Mouse (Mus musculus): ENCODE data around the gene Otop2. TPM values are rescaled to one million over a fixed set of nuclear protein-coding genes. Genes with fewer than 3 reads are reported as not detected.
A peak's percentile ranks its signal among the peaks of the same experiment; 100 is the strongest.

Gene Otop2
- polyA plus RNA-seq, 1 experiment from 2014 or later = not detected

- Histone ChIP-seq H3K4me2 (ENCODE audit: low read length) (peak overlapping the region; percentile 82), H3K9ac (ENCODE audit: low read length) (peak overlapping the region; percentile 65), H3K27ac (replicated peaks in 1 of 2; ENCODE audit: control insufficient read depth in 1 of 2, insufficient read depth in 1 of 2, low read depth in 2 of 2, low read length in 2 of 2) (peak overlapping the region in 1 of 2 experiments; percentile 31; a peak in 1 of 4 replicates), H3K4me1 (ENCODE audit: control insufficient read depth in 2 of 2, insufficient read depth in 2 of 2, low read length in 2 of 2) (peaks cover 9% of the 10 kb centered on the region in 2 experiments), H3K27me3 (ENCODE audit: control insufficient read depth, insufficient read depth, low read length) (peaks cover 22% of the 10 kb centered on the region; the same call in 1 of the 2 replicates), H3K4me3 (ENCODE audit: control insufficient read depth in 1 of 2, insufficient read depth in 1 of 2, low read depth in 1 of 2, low read length in 2 of 2) (peak overlapping the region; percentile 38 to 39), H3K36me3 (ENCODE audit: control insufficient read depth, insufficient read depth, low read length) (no peaks in the 10 kb centered on the region), H3K9me3 (ENCODE audit: control insufficient read depth, low read length) (no peaks in the 10 kb centered on the region)
- 0 out of 2 replicates have a peak, but pooled peaks have one; percentile 18 for ATAC-seq (ENCODE audit: insufficient number of reproducible peaks, insufficient read depth, low FRiP score, low read depth)
- WGBS = 2% methylated on average over 30 of the region's 30 CpGs
Observed at GRCm38 (mm10) chr11:115373805-115374694, 67.1 kb downstream of the Otop2 start.

- H3K4me1 ChIP-seq (ENCODE audit: control insufficient read depth in 2 of 2, insufficient read depth in 2 of 2, low read length in 2 of 2) = peaks cover 9% of the 10 kb centered on the region in 2 experiments
- WGBS = 46% methylated on average over 12 of the region's 12 CpGs
- peak overlapping the region; percentile 82 for H3K4me2 ChIP-seq (ENCODE audit: low read length)
- peaks cover 22% of the 10 kb centered on the region; the same call in 1 of the 2 replicates for H3K27me3 ChIP-seq (ENCODE audit: control insufficient read depth, insufficient read depth, low read length)
- H3K36me3 ChIP-seq (ENCODE audit: control insufficient read depth, insufficient read depth, low read length) = no peaks in the 10 kb centered on the region
- H3K27ac ChIP-seq (replicated peaks in 1 of 2; ENCODE audit: control insufficient read depth in 1 of 2, insufficient read depth in 1 of 2, low read depth in 2 of 2, low read length in 2 of 2) = no peak overlapping the region
- no peaks in the 10 kb centered on the region for H3K9me3 ChIP-seq (ENCODE audit: control insufficient read depth, low read length)
- H3K9ac ChIP-seq (ENCODE audit: low read length) = no peak overlapping the region
- peak overlapping the region in 1 of 2 experiments; percentile 38; a peak in 2 of 4 replicates for H3K4me3 ChIP-seq (ENCODE audit: control insufficient read depth in 1 of 2, insufficient read depth in 1 of 2, low read depth in 1 of 2, low read length in 2 of 2)
- ATAC-seq (ENCODE audit: insufficient number of reproducible peaks, insufficient read depth, low FRiP score, low read depth) = no peak; the same call in 1 of the 2 replicates
Observed at GRCm38 (mm10) chr11:115374695-115375425, 67.9 kb downstream of the Otop2 start.

- 56% methylated on average over 7 of the region's 7 CpGs for WGBS
- Histone ChIP-seq H3K9ac (ENCODE audit: low read length) (no peak overlapping the region), H3K27ac (replicated peaks in 1 of 2; ENCODE audit: control insufficient read depth in 1 of 2, insufficient read depth in 1 of 2, low read depth in 2 of 2, low read length in 2 of 2) (no peak overlapping the region), H3K4me2 (ENCODE audit: low read length) (no peak overlapping the region), H3K4me1 (ENCODE audit: control insufficient read depth in 2 of 2, insufficient read depth in 2 of 2, low read length in 2 of 2) (peaks cover 11 to 15% of the 10 kb centered on the region in 2 experiments), H3K36me3 (ENCODE audit: control insufficient read depth, insufficient read depth, low read length) (no peaks in the 10 kb centered on the region), H3K27me3 (ENCODE audit: control insufficient read depth, insufficient read depth, low read length) (peaks cover 17% of the 10 kb centered on the region; the same call in 1 of the 2 replicates), H3K9me3 (ENCODE audit: control insufficient read depth, low read length) (no peaks in the 10 kb centered on the region), H3K4me3 (ENCODE audit: control insufficient read depth in 1 of 2, insufficient read depth in 1 of 2, low read depth in 1 of 2, low read length in 2 of 2) (no peak overlapping the region)
- ATAC-seq (ENCODE audit: insufficient number of reproducible peaks, insufficient read depth, low FRiP score, low read depth) = no peak
Observed at GRCm38 (mm10) chr11:115376722-115377121, 69.8 kb downstream of the Otop2 start.

- peaks cover 17% of the 10 kb centered on the region; the same call in 1 of the 2 replicates for H3K27me3 ChIP-seq (ENCODE audit: control insufficient read depth, insufficient read depth, low read length)
- 78% methylated on average over 4 of the region's 4 CpGs for whole genome bisulfite sequencing
- peaks cover 11 to 15% of the 10 kb centered on the region in 2 experiments for H3K4me1 ChIP-seq (ENCODE audit: control insufficient read depth in 2 of 2, insufficient read depth in 2 of 2, low read length in 2 of 2)
- no peak overlapping the region for H3K4me3 ChIP-seq (ENCODE audit: control insufficient read depth in 1 of 2, insufficient read depth in 1 of 2, low read depth in 1 of 2, low read length in 2 of 2)
- H3K9me3 ChIP-seq (ENCODE audit: control insufficient read depth, low read length) = no peaks in the 10 kb centered on the region
- no peaks in the 10 kb centered on the region for H3K36me3 ChIP-seq (ENCODE audit: control insufficient read depth, insufficient read depth, low read length)
- ATAC-seq (ENCODE audit: insufficient number of reproducible peaks, insufficient read depth, low FRiP score, low read depth) = no peak
- H3K4me2 ChIP-seq (ENCODE audit: low read length) = no peak overlapping the region
- no peak overlapping the region for H3K27ac ChIP-seq (replicated peaks in 1 of 2; ENCODE audit: control insufficient read depth in 1 of 2, insufficient read depth in 1 of 2, low read depth in 2 of 2, low read length in 2 of 2)
- no peak overlapping the region for H3K9ac ChIP-seq (ENCODE audit: low read length)
Observed at GRCm38 (mm10) chr11:115377254-115377653, 70.3 kb downstream of the Otop2 start.

- ATAC-seq (ENCODE audit: insufficient number of reproducible peaks, insufficient read depth, low FRiP score, low read depth) = no peak
- Histone ChIP-seq H3K4me3 (ENCODE audit: control insufficient read depth in 1 of 2, insufficient read depth in 1 of 2, low read depth in 1 of 2, low read length in 2 of 2) (no peak overlapping the region), H3K9me3 (ENCODE audit: control insufficient read depth, low read length) (no peaks in the 10 kb centered on the region), H3K9ac (ENCODE audit: low read length) (no peak overlapping the region), H3K4me1 (ENCODE audit: control insufficient read depth in 2 of 2, insufficient read depth in 2 of 2, low read length in 2 of 2) (peaks cover 11 to 20% of the 10 kb centered on the region in 2 experiments), H3K27me3 (ENCODE audit: control insufficient read depth, insufficient read depth, low read length) (peaks cover 19% of the 10 kb centered on the region; the same call in 1 of the 2 replicates), H3K27ac (replicated peaks in 1 of 2; ENCODE audit: control insufficient read depth in 1 of 2, insufficient read depth in 1 of 2, low read depth in 2 of 2, low read length in 2 of 2) (no peak overlapping the region), H3K36me3 (ENCODE audit: control insufficient read depth, insufficient read depth, low read length) (no peaks in the 10 kb centered on the region), H3K4me2 (ENCODE audit: low read length) (no peak overlapping the region)
- WGBS = 86% methylated on average over 7 of the region's 7 CpGs
Observed at GRCm38 (mm10) chr11:115377854-115378253, 70.9 kb downstream of the Otop2 start.

GRCm38 (mm10) chr11:115381276-115381675, 74.3 kb downstream of the Otop2 start:
- WGBS = 11% methylated on average over 9 of the region's 9 CpGs
- H3K36me3 ChIP-seq (ENCODE audit: control insufficient read depth, insufficient read depth, low read length) = no peaks in the 10 kb centered on the region
- peak overlapping the region; percentile 74 to 79 for H3K4me3 ChIP-seq (ENCODE audit: control insufficient read depth in 1 of 2, insufficient read depth in 1 of 2, low read depth in 1 of 2, low read length in 2 of 2)
- H3K4me2 ChIP-seq (ENCODE audit: low read length) = peak overlapping the region; percentile 76
- H3K9ac ChIP-seq (ENCODE audit: low read length) = peak overlapping the region; percentile 86
- no peaks in the 10 kb centered on the region for H3K9me3 ChIP-seq (ENCODE audit: control insufficient read depth, low read length)
- H3K4me1 ChIP-seq (ENCODE audit: control insufficient read depth in 2 of 2, insufficient read depth in 2 of 2, low read length in 2 of 2) = peaks cover 18 to 34% of the 10 kb centered on the region in 2 experiments
- H3K27ac ChIP-seq (replicated peaks in 1 of 2; ENCODE audit: control insufficient read depth in 1 of 2, insufficient read depth in 1 of 2, low read depth in 2 of 2, low read length in 2 of 2) = peak overlapping the region; percentile 28 to 68; a peak in 3 of 4 replicates
- H3K27me3 ChIP-seq (ENCODE audit: control insufficient read depth, insufficient read depth, low read length) = peaks cover 6% of the 10 kb centered on the region; the same call in 1 of the 2 replicates
- ATAC-seq (ENCODE audit: insufficient number of reproducible peaks, insufficient read depth, low FRiP score, low read depth) = no peak
